Mouse (Mus musculus) c-Kit-positive CD71-negative TER-119-negative erythroid progenitor cells, embryonic 14.5 days (primary cell): ENCODE measurements at regions not wholly inside any gene's neighbourhood (a gene's known extent, or its start where the extent isn't known, plus 50 kb on each side); places are given as distances from the start of the nearest gene placed in this dataset.

Experiments used
- DNase-seq: peaks from one replicate; pipeline ENCODE4 v3.0.0-alpha.2; 2013; ENCODE audit warnings: low read depth

GRCm38 (mm10) chr13:110580570-110580969 is 185.7 kb downstream of the Plk2 start:
- DNase-seq: no peak

DNA sequence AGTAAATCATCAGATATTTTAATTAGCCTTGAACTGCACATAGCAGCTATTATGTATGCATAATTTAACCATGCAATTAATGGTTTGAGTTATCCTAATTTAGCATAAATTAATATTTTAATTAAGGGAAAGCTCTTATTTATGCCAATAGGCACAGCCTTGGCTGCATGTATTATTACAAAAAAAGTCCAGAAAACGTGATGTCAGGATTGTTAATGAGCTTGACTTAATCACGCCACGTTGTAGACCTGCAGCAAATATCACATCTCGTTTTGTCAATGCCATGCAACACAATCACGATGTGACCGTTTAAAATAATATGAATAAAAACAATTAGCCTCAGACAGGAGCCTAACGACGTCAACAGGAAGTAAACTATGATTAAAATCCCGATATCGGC is 189.9 kb downstream of the Plk2 start:
- no peak for DNase-seq

DNA sequence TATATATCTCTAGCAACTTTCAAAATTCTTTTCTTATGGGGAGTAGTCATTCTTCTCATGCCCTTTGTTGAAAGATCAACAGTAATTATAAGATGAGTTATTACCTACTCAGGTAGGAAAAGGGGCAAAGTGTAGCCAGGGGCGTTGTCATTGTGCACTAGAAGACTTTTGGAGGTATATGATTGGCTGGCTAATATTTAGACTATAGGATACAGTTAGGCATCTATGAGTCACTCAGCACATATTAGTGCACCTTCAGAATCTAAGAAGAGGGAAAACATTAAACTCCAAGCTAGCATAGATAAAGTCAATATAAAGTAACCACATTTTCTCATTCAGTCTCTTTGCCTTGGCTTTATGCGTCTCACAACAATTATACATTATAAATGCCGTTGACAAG is 199.8 kb downstream of the Plk2 start:
- DNase-seq: no peak

- no peak for DNase-seq
Measured at GRCm38 (mm10) chr13:110599666-110600065, 204.8 kb downstream of the Plk2 start.

- no peak for DNase-seq
Measured at GRCm38 (mm10) chr13:110600377-110600776, 205.5 kb downstream of the Plk2 start.

GRCm38 (mm10) chr13:110601352-110601751 is 206.5 kb downstream of the Plk2 start:
- DNase-seq: no peak

DNA sequence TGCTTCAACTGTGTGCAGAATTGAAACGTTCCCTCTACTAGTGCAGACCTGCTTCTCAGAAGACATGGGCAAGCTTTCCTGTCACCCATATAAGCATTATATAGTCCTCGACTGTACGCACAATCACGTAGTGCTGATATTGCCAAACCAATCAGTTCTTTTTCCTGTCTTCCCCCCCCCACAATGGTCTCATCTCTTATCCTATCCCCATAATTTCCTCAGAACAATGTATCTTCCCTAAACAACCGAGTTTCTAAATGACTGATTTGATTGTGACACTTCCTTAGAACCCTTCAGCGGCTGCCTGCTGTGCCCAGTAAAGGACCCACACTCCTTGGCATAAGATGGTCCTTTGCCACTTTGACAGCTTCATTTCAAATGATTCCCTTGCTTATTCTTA is 207.0 kb downstream of the Plk2 start:
- DNase-seq: no peak

DNA sequence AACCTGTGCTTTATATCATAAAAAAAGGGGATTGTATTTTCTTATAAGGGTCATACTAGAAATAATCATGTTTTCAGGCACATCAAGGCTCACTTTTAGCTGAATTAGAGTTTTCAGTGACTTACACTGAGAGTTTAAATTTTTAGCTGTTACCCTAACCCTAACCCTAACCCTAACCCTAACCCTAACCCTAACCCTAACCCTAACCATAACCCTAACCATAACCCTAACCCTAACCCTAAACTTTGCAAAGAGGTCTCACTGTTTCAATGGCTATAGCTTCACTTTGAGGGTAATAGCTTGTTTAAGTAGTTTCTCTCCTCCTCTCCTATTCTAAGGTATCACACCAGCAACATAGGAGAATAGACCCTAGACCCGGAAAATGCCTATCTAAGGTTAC is 208.0 kb downstream of the Plk2 start:
- DNase-seq: no peak

DNA sequence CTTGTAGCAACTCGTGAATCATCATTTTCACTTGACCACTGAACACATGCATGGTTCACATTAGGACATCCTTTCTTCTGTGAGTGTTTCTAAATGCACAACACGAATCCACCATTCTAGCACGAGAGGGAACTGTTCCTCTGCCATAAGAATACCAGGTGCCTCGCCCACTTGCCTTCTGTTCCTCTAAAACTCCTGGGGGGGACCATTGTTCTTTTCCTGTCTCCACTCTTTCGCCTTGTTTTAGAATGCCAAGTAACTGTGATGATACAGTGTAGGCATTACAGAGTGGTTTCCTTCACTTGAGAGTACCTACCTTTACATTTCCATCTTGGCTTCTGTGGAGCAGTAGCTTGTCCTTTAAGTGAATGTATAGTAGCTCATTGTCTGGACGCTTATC is 224.2 kb downstream of the Plk2 start:
- DNase-seq: no peak

GRCm38 (mm10) chr13:110627136-110627535 is 232.3 kb downstream of the Plk2 start:
- DNase-seq: no peak

DNA sequence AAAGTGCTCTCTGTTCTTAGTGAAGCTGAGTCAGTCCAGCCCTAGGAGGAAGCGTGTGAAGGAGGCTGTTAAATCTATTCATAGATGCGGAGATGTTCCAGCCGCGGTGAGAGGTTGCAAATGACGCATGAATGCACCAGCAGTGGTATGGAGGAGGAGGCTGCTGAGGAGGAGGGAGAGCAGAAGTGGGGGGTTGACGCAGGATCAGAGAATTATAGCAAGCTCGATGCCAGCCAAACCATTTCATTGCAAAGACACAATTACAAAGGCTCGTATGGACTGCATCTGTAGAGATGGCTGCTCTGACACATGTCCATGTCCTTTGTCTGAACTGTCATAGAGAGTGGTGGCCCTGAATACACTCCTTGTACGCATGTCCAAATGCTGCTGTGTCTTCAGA is 232.9 kb downstream of the Plk2 start:
- DNase-seq: no peak

DNA sequence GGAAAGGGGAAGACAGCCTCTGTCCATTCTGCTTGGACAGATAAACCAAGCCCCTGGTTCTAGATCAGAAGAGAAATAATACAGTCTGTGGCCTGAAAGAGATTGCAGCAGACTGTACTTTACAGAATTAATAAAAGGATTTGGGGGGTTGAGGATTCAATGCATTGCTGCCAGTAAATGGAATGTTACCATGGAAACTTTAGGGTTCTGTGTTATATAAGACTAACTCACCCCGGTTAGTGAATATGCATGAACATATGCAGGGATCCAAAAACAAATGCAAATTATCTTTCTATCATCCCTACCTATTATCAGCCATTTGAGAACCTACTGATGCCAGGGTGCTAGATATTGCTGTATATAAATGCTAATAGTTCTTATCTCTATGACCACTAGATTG is 233.4 kb downstream of the Plk2 start:
- no peak for DNase-seq

GRCm38 (mm10) chr13:110633261-110633781 is 238.5 kb downstream of the Plk2 start:
- no peak for DNase-seq

- DNase-seq: no peak
Measured at GRCm38 (mm10) chr13:110633899-110634298, 239.1 kb downstream of the Plk2 start.

- no peak for DNase-seq
Measured at GRCm38 (mm10) chr13:110642792-110643191, 247.9 kb downstream of the Plk2 start.

DNA sequence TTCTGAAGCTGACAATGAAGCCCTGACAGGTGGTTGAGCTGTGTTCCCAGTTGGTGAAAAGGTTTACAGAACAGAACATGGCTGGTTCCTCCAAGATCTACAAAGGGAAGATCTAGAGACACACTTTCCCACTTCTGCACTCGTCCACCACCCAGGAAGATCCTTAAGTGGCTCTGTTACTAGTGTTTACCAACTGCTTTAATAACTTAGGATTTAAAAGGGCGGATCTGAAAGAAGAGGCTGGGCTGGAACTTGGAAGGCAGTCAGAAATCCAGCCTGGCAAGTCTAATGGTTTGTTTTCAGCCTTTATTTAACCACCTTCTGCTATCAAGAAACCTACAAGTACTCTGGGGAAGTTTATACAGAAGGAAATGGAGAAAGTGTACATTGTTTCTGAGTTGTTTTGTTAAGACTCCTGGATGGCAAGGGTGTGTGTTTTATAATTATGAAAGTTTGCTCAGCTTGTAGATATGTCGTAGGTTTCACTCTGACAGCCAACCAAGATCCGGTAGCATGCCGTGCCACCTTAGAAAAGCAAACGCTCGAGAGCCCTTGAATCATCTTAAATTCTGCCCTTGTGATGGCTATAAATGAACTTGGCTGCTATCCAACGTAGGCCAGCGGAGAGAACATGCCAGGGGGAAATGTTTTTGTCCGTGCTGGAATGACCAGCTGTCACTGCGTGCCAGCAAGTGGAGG is 248.5 kb downstream of the Plk2 start:
- no peak for DNase-seq

DNA sequence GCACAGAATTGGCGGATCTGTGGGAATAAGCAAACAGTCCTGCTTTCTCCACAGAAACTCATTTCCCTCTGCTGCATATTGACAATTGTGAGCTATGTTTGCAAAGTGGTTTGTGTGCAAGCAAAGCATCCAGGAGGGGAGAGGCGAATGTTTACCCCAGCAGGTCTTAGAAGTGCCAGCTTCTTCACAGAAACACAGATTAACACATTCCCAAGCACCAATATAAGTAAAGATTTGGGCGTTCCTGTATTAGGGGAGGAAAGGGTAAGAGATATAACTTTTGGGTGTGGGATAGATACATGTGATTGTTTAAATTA is 249.0 kb downstream of the Plk2 start:
- no peak for DNase-seq

DNA sequence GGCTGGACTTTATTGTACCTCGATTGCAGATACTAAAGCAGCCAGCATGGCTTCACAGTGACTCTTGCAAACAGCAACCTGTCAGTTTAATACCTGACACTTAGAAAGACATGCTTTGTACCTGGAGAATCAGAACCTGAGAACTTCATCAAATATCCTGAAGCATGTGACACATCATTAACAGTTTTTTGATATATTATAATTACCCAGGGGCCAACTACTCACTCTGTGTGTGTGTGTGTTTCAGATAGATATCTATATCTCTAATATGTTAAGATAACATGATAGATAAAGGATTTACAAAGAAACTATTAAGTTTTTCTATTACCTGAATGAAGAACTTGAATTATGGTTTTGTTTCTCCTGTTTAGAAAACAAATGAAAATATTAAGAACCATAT is 254.5 kb downstream of the Plk2 start:
- no peak for DNase-seq

DNA sequence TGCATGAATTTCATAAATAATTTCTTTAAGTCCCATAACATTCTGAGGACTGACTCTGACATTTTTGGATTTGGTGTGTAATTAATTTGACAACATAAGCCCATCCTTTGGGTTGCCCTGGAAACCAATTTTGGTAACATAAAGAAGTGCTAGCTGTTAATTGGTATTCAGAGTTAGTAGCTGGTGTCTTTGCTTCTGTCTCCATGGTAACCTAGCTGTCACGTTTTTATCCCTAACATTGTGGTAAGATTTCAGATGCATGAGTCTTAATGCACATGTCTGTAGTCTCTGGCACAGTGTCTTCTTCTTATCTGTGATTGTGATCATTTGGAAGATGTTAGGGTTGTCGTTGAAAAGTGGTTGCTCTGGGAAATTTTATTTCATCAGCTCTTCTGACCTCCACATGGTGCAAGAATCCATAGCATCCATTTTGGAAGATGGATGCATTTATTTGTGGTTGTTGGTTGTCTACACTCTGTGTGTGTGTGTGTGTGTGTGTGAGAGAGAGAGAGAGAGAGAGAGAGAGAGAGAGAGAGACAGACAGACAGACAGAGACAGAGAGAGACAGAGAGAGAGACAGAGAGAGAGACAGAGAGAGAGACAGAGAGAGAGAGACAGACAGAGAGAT is 255.1 kb downstream of the Plk2 start:
- no peak for DNase-seq

DNA sequence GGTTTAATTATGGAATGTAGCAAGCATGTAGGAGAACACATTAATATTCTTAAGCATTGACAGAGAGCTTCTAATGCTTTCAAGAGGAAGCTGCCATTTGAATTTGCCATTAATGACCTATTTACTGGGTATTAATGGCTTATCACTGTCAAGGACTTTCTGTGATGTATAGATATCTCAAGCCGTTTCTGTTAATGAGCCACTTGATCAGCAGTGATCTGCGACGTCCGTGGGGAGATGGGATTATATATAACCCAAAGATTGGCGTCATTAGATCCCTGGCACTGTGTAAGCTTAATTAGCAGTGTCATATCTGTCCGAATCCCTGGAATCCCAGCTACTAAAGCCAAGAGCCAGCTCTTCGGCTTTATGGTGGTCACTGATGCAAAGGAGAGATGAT is 257.4 kb downstream of the Plk2 start:
- no peak for DNase-seq

- no peak for DNase-seq
Measured at GRCm38 (mm10) chr13:110665073-110665800, 270.4 kb downstream of the Plk2 start.

DNA sequence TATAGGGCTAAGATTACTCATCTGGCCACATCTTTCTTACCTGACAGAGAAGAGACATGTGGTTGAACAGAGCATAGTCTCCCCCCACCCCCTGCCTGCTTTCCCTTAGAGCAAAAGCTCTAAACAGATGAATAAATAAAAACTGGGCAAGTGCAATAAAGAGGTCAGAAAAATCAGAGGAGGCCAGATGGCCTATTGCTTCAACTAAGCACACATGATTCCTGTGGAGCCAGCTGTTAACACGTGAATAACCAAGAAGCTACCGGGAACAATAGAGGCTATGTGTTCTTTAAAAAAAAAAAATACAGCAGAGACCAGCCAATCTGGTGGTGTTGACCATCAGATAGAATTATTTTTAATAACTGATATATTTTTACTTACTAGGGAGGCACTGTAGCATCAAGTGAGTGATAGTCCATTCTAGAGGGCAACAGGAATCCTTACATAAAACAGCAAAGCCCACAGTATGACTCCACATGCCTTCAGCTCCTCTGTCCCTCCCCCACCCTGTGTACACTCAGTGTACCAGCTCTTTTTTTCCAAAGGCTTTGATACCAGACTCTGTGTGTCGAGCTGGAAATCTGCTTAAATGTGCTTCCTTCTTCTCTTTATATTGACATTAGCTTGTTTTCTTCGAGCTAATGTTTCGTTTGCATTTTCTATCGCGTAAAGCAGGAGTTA is 272.6 kb downstream of the Plk2 start:
- DNase-seq: no peak

- no peak for DNase-seq
Measured at GRCm38 (mm10) chr13:110673536-110673935, 278.7 kb downstream of the Plk2 start.
